Mouse (Mus musculus): ENCODE measurements around the gene Kntc1. TPM values are rescaled to one million over a fixed set of nuclear protein-coding genes. Genes with fewer than 3 reads are reported as not detected.

Gene Kntc1
- total RNA-seq, 2 experiments from 2014 or later = 1.8 to 3.5 TPM

DNA sequence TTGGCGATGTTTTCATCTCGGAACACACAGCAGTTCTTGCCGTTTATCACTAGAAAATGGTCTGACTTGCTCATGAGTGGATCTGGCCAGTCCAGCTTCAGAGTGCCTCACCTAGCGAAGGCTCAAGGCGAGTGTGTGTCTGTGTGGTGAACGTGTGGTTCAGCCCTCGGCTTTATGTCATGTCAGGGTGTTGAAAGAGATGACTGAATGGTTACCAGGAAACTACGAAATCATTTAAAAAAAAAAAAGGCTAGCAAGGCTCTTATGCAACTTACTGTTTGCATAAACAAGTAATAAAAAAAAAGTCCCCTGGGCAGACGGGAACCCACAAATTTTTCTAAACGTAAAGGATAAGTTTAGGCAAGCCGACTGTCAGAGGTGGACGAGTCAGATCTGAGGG, 115.8 kb downstream of the Kntc1 start, which contains the start of gene Hcar2:
TSS of gene Hcar2 (minus strand) at position 135 of the 400 bp plus-strand sequence.
- no peak for DNase-seq (ENCODE audit: low spot score in 2 of 2)

DNA sequence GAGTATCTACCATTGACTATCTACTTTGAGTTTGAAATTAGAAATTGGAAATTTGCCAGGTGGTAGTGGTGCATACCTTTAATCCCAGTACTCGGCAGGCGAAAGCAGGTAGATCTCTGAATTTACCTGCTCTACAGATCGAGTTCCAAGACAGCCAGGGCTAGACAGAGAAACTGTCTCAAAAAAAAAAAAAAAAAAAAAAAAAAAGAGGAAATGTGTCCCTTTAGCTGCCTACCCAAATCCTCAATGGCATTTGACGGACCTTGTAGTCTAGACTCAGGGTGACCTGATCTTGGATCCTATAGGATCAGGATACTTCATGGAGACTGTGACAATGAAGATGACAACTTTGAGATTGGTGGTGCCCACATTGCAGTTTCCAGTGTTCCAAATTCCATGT, 116.9 kb downstream of the Kntc1 start:
- DNase-seq (ENCODE audit: low spot score in 2 of 2) = no peak

DNA sequence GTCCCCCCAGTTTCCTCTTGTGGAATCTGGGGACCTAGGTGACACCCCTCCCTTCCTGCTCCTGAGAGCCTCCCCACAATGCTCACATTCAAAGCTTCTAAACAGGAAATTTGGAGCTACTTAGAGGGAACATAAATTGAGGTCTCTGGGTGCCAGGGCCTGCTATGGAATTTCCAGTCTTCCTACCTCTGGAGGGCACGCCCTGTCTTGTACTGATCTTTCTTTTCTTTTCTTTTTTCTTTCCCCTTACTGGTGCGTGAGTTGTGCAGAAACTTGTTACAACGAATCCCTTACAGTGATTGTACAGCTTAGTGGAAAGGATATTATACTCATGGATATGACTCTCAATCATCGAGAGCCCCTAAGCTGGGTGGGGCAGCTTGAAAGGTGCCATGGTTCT, 120.1 kb downstream of the Kntc1 start:
- no peak for DNase-seq (ENCODE audit: low spot score in 2 of 2)

Other genes with a start within 250 kb of the Kntc1 start
- gene B3gnt4, start 239.3 kb upstream of the Kntc1 start, total RNA-seq (2021) = under 1 TPM; 0.52 to 0.68 TPM
- gene Diablo, start 225.5 kb upstream of the Kntc1 start, total RNA-seq (2021) = 10 to 100 TPM; 30.9 to 32.0 TPM
- 1 to 10 TPM; 2.2 to 5.0 TPM for gene Gm49027, start 224.2 kb upstream of the Kntc1 start, total RNA-seq (2021)
- gene Vps33a, start 176.7 kb upstream of the Kntc1 start, total RNA-seq (2021) = 10 to 100 TPM; 93.0 to 96.5 TPM
- gene Clip1, start 65.1 kb upstream of the Kntc1 start, total RNA-seq (2021) = 100 to 1,000 TPM; 127 to 137 TPM
- 10 to 100 TPM; 51.1 to 55.8 TPM for gene Zcchc8, start 28.6 kb upstream of the Kntc1 start, total RNA-seq (2021)
- gene Rsrc2, start 302 bp upstream of the Kntc1 start, total RNA-seq (2021) = 10 to 100 TPM; 97.4 to 99.3 TPM
- under 1 TPM in 1 of 2 experiments, not detected in 1; 0.27 TPM for gene Hcar2, start 115.8 kb downstream of the Kntc1 start, total RNA-seq (2021)
- under 1 TPM; 0.74 to 0.86 TPM for gene Hcar1, start 130.3 kb downstream of the Kntc1 start, total RNA-seq (2021)
- gene Denr, start 157.5 kb downstream of the Kntc1 start, total RNA-seq (2021) = 10 to 100 TPM; 64.9 TPM
- 1 to 10 TPM in 1 of 2 experiments, not detected in 1; 1.6 TPM for gene Gm43518, start 177.7 kb downstream of the Kntc1 start, total RNA-seq (2021)
- gene Ccdc62, start 181.0 kb downstream of the Kntc1 start, total RNA-seq (2021) = 1 to 10 TPM; 1.3 to 2.4 TPM
- 10 to 100 TPM; 46.3 to 48.5 TPM for gene Hip1r, start 223.9 kb downstream of the Kntc1 start, total RNA-seq (2021)